Mouse (Mus musculus) subcutaneous adipose tissue, adult 2 months (tissue): ENCODE measurements around the gene Pdcd10. TPM values are rescaled to one million over a fixed set of nuclear protein-coding genes. Genes with fewer than 3 reads are reported as not detected.

Source experiments
- polyA plus RNA-seq: library from polyadenylated mRNA; depleted of rRNA; stranded (reverse); fragments of >200 nt; gene quantifications from 2 replicates; pipeline ENCODE4 v1.2.3, GENCODE M21; 2012; ENCODE audit warnings: low replicate concordance; rRNA removed

Gene Pdcd10
- 5.1 and 7.7 TPM in 2 replicates for polyA plus RNA-seq

DNA sequence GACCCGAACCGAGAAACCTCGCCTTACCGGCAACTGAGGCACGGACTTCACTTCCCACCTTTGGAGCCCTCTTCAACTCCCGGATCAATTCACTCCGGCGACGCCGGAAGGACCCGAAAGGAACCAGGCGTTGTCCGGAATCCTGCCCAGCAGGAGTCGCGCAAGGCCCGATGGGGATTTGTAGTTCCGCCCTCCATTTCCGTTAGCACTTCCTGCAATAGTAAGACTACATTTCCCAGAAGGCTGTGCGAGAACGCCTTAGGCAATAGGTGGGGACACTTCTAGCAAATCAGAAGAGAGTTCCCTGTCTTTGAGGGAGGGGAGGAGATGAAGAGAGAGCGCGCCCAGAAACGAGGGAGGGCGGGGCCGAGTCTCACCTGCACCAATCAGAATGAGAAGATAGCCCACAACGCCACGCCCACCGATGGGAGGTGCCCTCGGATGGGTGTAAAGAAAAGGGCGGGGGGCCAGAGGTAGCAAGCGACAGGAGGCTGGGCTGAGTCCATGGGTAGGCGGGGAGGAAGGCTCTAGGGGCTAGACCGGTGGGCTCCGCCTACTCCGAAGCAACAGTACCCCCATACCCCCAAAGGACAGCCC, at the start of gene Pdcd10:
TSS of gene Pdcd10 (minus strand) at position 162 of the 597 bp plus-strand sequence.

DNA sequence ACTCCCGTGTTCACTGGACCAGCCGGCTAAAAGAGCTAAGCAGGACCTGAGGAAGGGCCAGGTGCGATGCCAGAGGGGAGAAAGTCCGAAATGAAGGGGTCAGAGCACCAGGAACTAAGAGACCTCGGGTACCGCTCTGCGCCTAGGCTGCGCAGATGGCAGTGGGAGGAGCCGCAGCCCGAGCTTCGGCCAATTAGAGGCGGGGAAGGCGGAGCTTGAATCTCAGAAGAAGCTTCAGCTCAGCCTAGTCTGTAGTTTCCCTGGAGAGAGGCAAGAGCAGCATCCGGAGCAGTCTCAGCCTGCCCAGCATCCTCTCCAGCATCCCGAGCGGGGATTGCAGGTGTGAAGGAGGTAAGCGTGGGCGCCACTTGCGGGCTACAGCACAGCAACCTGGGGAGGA, 636 bp upstream of the Pdcd10 start, which contains the start of gene Serpini1:
TSS of gene Serpini1 (plus strand) at position 256 of the 400 bp plus-strand sequence.

DNA sequence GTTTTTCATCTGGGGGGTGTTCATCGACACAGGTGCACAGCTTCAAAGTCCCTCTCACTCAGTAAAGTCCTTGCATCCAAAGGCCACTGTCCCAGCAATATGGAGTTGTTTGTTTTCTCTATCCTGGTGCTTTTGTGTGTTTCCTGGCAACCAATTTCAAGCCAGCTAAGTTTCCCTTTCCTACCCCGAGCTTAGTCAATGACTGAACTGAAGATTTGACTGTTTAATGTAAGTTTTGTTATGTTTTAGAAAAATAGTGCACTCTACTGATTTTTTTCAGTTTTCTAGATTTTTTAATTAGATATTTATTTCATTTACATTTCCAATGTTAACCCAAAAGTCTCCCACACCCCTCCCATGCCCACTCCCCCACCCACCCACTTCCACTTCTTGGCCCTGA, 74.6 kb downstream of the Pdcd10 start, which contains the start of gene Wdr49:
TSS of gene Wdr49 (minus strand) at position 101 of the 400 bp plus-strand sequence.

Other genes with a start within 250 kb of the Pdcd10 start
- gene Wdr49, start 74.7 kb downstream of the Pdcd10 start, polyA plus RNA-seq = not detected in 2 replicates
- 0.37 and 1.3 TPM in 2 replicates for gene Serpini1, start 691 bp upstream of the Pdcd10 start, polyA plus RNA-seq
- gene Gm29133, start 191.3 kb upstream of the Pdcd10 start, polyA plus RNA-seq = not detected in 2 replicates